Mouse (Mus musculus) MEL (cell line): ENCODE data around the gene Fbrsl1.

ENCODE experiments used
- BHLHE40 ChIP-seq: IDR thresholded peaks from 2 replicates; pipeline ENCODE4 v1.6.1; 2012; ENCODE audit warnings: low read depth, mild to moderate bottlenecking, inconsistent platforms, low read length, improper control_type of control experiment, borderline replicate concordance
- CTCF ChIP-seq, 3 experiments: IDR thresholded peaks in 2 of 3; conservative IDR thresholded peaks in 1 of 3; 2 replicates each; pipeline ENCODE4 v1.5.1; 2011 to 2012; ENCODE audit warnings: low read length in 3 of 3, low read depth in 2 of 3, mild to moderate bottlenecking in 2 of 3, improper control_type of control experiment in 1 of 3, inconsistent platforms in 1 of 3, mixed read lengths in 1 of 3, moderate library complexity in 1 of 3; ENCODE audit not compliant: control insufficient read depth in 1 of 3, insufficient read depth in 1 of 3, poor library complexity in 1 of 3, severe bottlenecking in 1 of 3
- E2F4 ChIP-seq: IDR thresholded peaks from 2 replicates; pipeline ENCODE4 v1.6.1; 2011; ENCODE audit warnings: low read depth, low read length, improper control_type of control experiment, borderline replicate concordance
- KAT2A ChIP-seq: conservative IDR thresholded peaks from 2 replicates; pipeline ENCODE4 v1.6.1; 2012; ENCODE audit warnings: low read depth, low read length, improper control_type of control experiment, inconsistent platforms
- MAFK ChIP-seq: IDR thresholded peaks from 2 replicates; pipeline ENCODE4 v1.6.1; 2011; ENCODE audit warnings: low read depth, mild to moderate bottlenecking, low read length, improper control_type of control experiment, borderline replicate concordance
- MAX ChIP-seq: IDR thresholded peaks from 2 replicates; pipeline ENCODE4 v1.6.1; 2011; ENCODE audit warnings: low read length, improper control_type of control experiment
- MAZ ChIP-seq: IDR thresholded peaks from 2 replicates; pipeline ENCODE4 v1.6.1; 2012; ENCODE audit warnings: low read depth, mild to moderate bottlenecking, inconsistent platforms, low read length, improper control_type of control experiment
- POLR2A ChIP-seq, 2 experiments: IDR thresholded peaks; 2 replicates each; pipeline ENCODE4 v1.6.1; 2011 to 2012; ENCODE audit warnings: low read length in 2 of 2, mild to moderate bottlenecking in 2 of 2, control low read depth in 1 of 2, improper control_type of control experiment in 1 of 2, low read depth in 1 of 2, moderate library complexity in 1 of 2; ENCODE audit not compliant: control insufficient read depth in 1 of 2, insufficient read depth in 1 of 2, poor library complexity in 1 of 2
- SIN3A ChIP-seq: IDR thresholded peaks from 2 replicates; pipeline ENCODE4 v1.6.1; 2012; ENCODE audit warnings: low read length, improper control_type of control experiment, inconsistent platforms

GRCm38 (mm10) chr5:110415022-110415421 lies 33.3 kb downstream of the Fbrsl1 start:
- TF ChIP-seq SIN3A (no peak), BHLHE40 (no peak), CTCF (IDR thresholded peaks at IDR 0.05 in 2 of 3, conservative IDR thresholded peaks at IDR 0.05 in 1 of 3; ENCODE audit: control insufficient read depth in 1 of 3, insufficient read depth in 1 of 3, low read depth in 2 of 3, low read length in 3 of 3, poor library complexity in 1 of 3, severe bottlenecking in 1 of 3) (no peak), MAFK (no peak), MAZ (no peak), E2F4 (no peak), MAX (no peak), POLR2A (IDR thresholded peaks at IDR 0.05; ENCODE audit: control insufficient read depth in 1 of 2, insufficient read depth in 1 of 2, low read depth in 1 of 2, low read length in 2 of 2, poor library complexity in 1 of 2) (no peak), KAT2A (no peak)
